Mouse (Mus musculus) thymus, adult 2 months (tissue): ENCODE results near the gene Asap3. TPM values are rescaled to one million over a fixed set of nuclear protein-coding genes. Genes with fewer than 3 reads are reported as not detected.

Experiments used
- DNase-seq: peaks from one replicate; pipeline ENCODE4 v3.0.0; 2021
- H3K27ac ChIP-seq: fragments of 200-500 bp; 2 replicates; pipeline ENCODE4 v1.5.1; 2012; ENCODE audit warnings: low read length, control low read depth; ENCODE audit not compliant: control insufficient read depth, insufficient read depth
- H3K27me3 ChIP-seq: fragments of 200-500 bp; 2 replicates; pipeline ENCODE4 v1.6.1; 2012; ENCODE audit warnings: mild to moderate bottlenecking, low read length, moderate library complexity, mixed read lengths; ENCODE audit not compliant: control insufficient read depth, insufficient read depth
- H3K36me3 ChIP-seq: fragments of 200-500 bp; 2 replicates; pipeline ENCODE4 v1.6.1; 2012; ENCODE audit warnings: mild to moderate bottlenecking, low read length, moderate library complexity; ENCODE audit not compliant: control insufficient read depth, insufficient read depth
- H3K4me1 ChIP-seq: fragments of 200-500 bp; replicated peaks from 2 replicates; pipeline ENCODE4 v1.6.1; 2012; ENCODE audit warnings: low read length; ENCODE audit not compliant: control insufficient read depth, insufficient read depth
- H3K4me3 ChIP-seq: fragments of 200-500 bp; 2 replicates; pipeline ENCODE4 v1.5.1; 2012; ENCODE audit warnings: mild to moderate bottlenecking, low read length, control low read depth, moderate library complexity; ENCODE audit not compliant: control insufficient read depth, insufficient read depth
- CTCF ChIP-seq: fragments of 200-500 bp; IDR thresholded peaks from 2 replicates; pipeline ENCODE4 v1.5.1; 2012; ENCODE audit warnings: mild to moderate bottlenecking, control low read depth, low read length, moderate library complexity, borderline replicate concordance; ENCODE audit not compliant: control insufficient read depth, poor library complexity, insufficient read depth; ENCODE audit errors: extremely low read depth
- POLR2A ChIP-seq: fragments of 200-500 bp; IDR thresholded peaks from 2 replicates; pipeline ENCODE4 v1.6.1; 2012; ENCODE audit warnings: mild to moderate bottlenecking, low read length, control low read depth, moderate library complexity; ENCODE audit not compliant: control insufficient read depth, poor library complexity, insufficient read depth; ENCODE audit errors: extremely low read depth
- WGBS: fragments of 180-500 bp; shearing (Covaris S2); methylation state at CpG from one replicate; pipeline ENCODE4 v1.1.7; 2018; 5-methylcytosine and 5-hydroxymethylcytosine counted together
- polyA plus RNA-seq: library from polyadenylated mRNA; depleted of rRNA; stranded (reverse); fragments of >200 nt; gene quantifications from 2 replicates; pipeline ENCODE4 v1.2.3, GENCODE M21; 2012; rRNA removed

The Asap3 gene
- polyA plus RNA-seq: 4.1 and 4.4 TPM in 2 replicates

- TF ChIP-seq POLR2A: no peak
- no peak for TF ChIP-seq CTCF
- Histone ChIP-seq H3K27ac (no peak within 1 kb of the TSS), H3K36me3 (no peaks in the 10 kb centered on the region), H3K4me3 (peak within 1 kb of the TSS; percentile 50), H3K27me3 (peaks cover 2% of the 10 kb centered on the region; the same call in 1 of the 2 replicates), H3K4me1 (peaks cover 14% of the 10 kb centered on the region)
- DNase-seq: peak; percentile 91
- 1% methylated on average over 54 of the region's 54 CpGs for WGBS
Observed at GRCm38 (mm10) chr4:136206033-136206893, at the start of gene Asap3. Asap3 (plus strand) TSS chr4:136206365.

GRCm38 (mm10) chr4:136158498-136158897 lies 47.7 kb upstream of the Asap3 start:
- no peaks in the 10 kb centered on the region for H3K27me3 ChIP-seq
- peak; percentile 64 for DNase-seq
- TF ChIP-seq CTCF (no peak), POLR2A (no peak)
- no peaks in the 10 kb centered on the region; the same call in 1 of the 2 replicates for H3K4me1 ChIP-seq
- H3K4me3 ChIP-seq: no peak overlapping the region
- no peak overlapping the region for H3K27ac ChIP-seq
- no peaks in the 10 kb centered on the region for H3K36me3 ChIP-seq
- WGBS: 87% methylated on average over 6 of the region's 6 CpGs

DNA sequence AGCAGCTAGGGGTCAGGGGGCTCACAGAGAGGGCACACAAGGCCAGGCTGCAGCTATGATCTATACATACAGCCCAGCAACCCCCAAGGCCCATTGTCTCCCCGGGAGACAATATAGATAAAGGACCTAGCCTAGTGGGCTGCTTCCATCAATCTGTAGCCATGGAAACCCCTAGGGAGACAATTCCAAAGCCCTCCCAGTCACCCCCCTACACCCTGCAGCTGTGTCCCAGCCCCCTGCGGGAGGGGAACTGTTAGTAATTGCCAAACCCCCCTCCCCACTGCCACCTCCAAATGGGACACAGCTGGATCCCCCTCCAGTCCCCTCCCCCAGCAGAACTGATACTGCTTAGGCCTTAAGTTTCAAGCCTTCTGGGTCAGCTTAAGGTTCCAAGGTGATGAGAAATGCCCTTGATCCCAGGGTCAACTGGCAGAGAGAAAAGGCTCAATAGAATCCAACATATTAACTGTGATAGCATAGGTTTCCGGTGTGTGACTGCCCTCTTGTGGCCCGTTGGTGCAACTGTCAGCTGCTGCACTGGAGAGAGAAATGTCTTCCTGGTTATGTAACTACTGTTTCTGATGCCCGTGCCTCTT lies 46.3 kb upstream of the Asap3 start:
- H3K27ac ChIP-seq: no peak overlapping the region
- TF ChIP-seq CTCF (no peak), POLR2A (no peak)
- peaks cover 2% of the 10 kb centered on the region; the same call in 1 of the 2 replicates for H3K4me1 ChIP-seq
- no peak overlapping the region for H3K4me3 ChIP-seq
- no peaks in the 10 kb centered on the region for H3K27me3 ChIP-seq
- 36% methylated on average over 5 of the region's 5 CpGs for WGBS
- DNase-seq: peak; percentile 75
- no peaks in the 10 kb centered on the region for H3K36me3 ChIP-seq

GRCm38 (mm10) chr4:136163448-136163847 lies 42.7 kb upstream of the Asap3 start:
- no peaks in the 10 kb centered on the region for H3K27me3 ChIP-seq
- no peak overlapping the region for H3K27ac ChIP-seq
- DNase-seq: peak; percentile 93
- WGBS: 4% methylated on average over 11 of the region's 11 CpGs
- TF ChIP-seq POLR2A: no peak
- peak; percentile 93 for TF ChIP-seq CTCF
- H3K4me3 ChIP-seq: no peak overlapping the region
- H3K4me1 ChIP-seq: peaks cover 2% of the 10 kb centered on the region; the same call in 1 of the 2 replicates
- H3K36me3 ChIP-seq: no peaks in the 10 kb centered on the region

GRCm38 (mm10) chr4:136164981-136165380 lies 41.2 kb upstream of the Asap3 start:
- DNase-seq: no peak
- TF ChIP-seq POLR2A (no peak), CTCF (no peak)
- Histone ChIP-seq H3K36me3 (no peaks in the 10 kb centered on the region), H3K27ac (no peak overlapping the region), H3K27me3 (no peaks in the 10 kb centered on the region), H3K4me1 (peaks cover 6% of the 10 kb centered on the region), H3K4me3 (no peak overlapping the region)
- WGBS: 94% methylated on average over 8 of the region's 8 CpGs

GRCm38 (mm10) chr4:136167701-136168100 lies 38.5 kb upstream of the Asap3 start:
- no peak for DNase-seq
- no peak overlapping the region for H3K4me3 ChIP-seq
- H3K4me1 ChIP-seq: peaks cover 16% of the 10 kb centered on the region
- H3K27ac ChIP-seq: no peak overlapping the region
- WGBS: 98% methylated on average over 3 of the region's 3 CpGs
- no peaks in the 10 kb centered on the region for H3K27me3 ChIP-seq
- no peak for TF ChIP-seq CTCF
- TF ChIP-seq POLR2A: no peak
- H3K36me3 ChIP-seq: no peaks in the 10 kb centered on the region
